Mouse (Mus musculus): ENCODE measurements around the gene Rab25. TPM values are rescaled to one million over a fixed set of nuclear protein-coding genes. Genes with fewer than 3 reads are reported as not detected.
"Not testable (repeated sequence)": the region's sequence is repeated elsewhere in the genome, so short reads cannot be mapped to it uniquely, and the experiment has no call there.

Rab25 gene
- polyA plus RNA-seq, 1 experiment from 2014 or later, result 2.1 TPM

GRCm38 (mm10) chr3:88577846-88578245, 29.7 kb upstream of the Rab25 start:
- DNase-seq (ENCODE audit: low spot score); H3K4me3 ChIP-seq; H3K9me3 ChIP-seq; H3K27me3 ChIP-seq (ENCODE audit: insufficient read depth, poor library complexity, severe bottlenecking); H3K27ac ChIP-seq: not testable (repeated sequence)
- WGBS, result 90% methylated on average over 5 of the region's 5 CpGs
- Histone ChIP-seq H3K36me3 (peaks cover 21% of the 10 kb centered on the region), H3K4me1 (replicated peaks) (peaks cover 18% of the 10 kb centered on the region)

- Histone ChIP-seq H3K27me3 (ENCODE audit: insufficient read depth, poor library complexity, severe bottlenecking) (no peaks in the 10 kb centered on the region), H3K9me3 (no peaks in the 10 kb centered on the region), H3K27ac (no peak within 1 kb of the TSS), H3K4me3 (no peak within 1 kb of the TSS), H3K4me1 (replicated peaks) (peaks cover 12% of the 10 kb centered on the region), H3K36me3 (peaks cover 5% of the 10 kb centered on the region; the same call in 1 of the 2 replicates)
- 88% methylated on average over 3 of the region's 3 CpGs for WGBS
- DNase-seq (ENCODE audit: low spot score), result no peak
These were observed 27.4 kb upstream of the Rab25 start, which contains the start of gene Ssr2 for GRCm38 (mm10) chr3:88575540-88575939. TSS of gene Ssr2 (plus strand) at chr3:88575876.

- no peak overlapping the region for H3K27ac ChIP-seq
- H3K4me3 ChIP-seq, result no peak overlapping the region
- 88% methylated on average over 2 of the region's 2 CpGs for WGBS
- no peak for DNase-seq (ENCODE audit: low spot score)
- H3K27me3 ChIP-seq (ENCODE audit: insufficient read depth, poor library complexity, severe bottlenecking), result no peaks in the 10 kb centered on the region
- no peaks in the 10 kb centered on the region for H3K9me3 ChIP-seq
- H3K4me1 ChIP-seq (replicated peaks), result no peaks in the 10 kb centered on the region
- peaks cover 22% of the 10 kb centered on the region for H3K36me3 ChIP-seq
These were observed 25.7 kb upstream of the Rab25 start for GRCm38 (mm10) chr3:88573810-88574209.

GRCm38 (mm10) chr3:88572835-88573234, 24.7 kb upstream of the Rab25 start:
- no peak overlapping the region for H3K27ac ChIP-seq
- 84% methylated on average over 2 of the region's 2 CpGs for WGBS

GRCm38 (mm10) chr3:88571856-88572255, 23.8 kb upstream of the Rab25 start:
- no peak overlapping the region for H3K27ac ChIP-seq
- H3K27me3 ChIP-seq (ENCODE audit: insufficient read depth, poor library complexity, severe bottlenecking), result no peaks in the 10 kb centered on the region
- H3K36me3 ChIP-seq, result peaks cover 41% of the 10 kb centered on the region
- H3K9me3 ChIP-seq, result no peaks in the 10 kb centered on the region
- no peak for DNase-seq (ENCODE audit: low spot score)
- 72% methylated on average over 1 of the region's 1 CpGs for WGBS
- no peak overlapping the region for H3K4me3 ChIP-seq
- no peaks in the 10 kb centered on the region for H3K4me1 ChIP-seq (replicated peaks)

More at GRCm38 (mm10) chr3:88572835-88573234, 24.7 kb upstream of the Rab25 start:
- no peak overlapping the region for H3K4me3 ChIP-seq
- H3K9me3 ChIP-seq, result no peaks in the 10 kb centered on the region
- no peaks in the 10 kb centered on the region for H3K4me1 ChIP-seq (replicated peaks)
- no peaks in the 10 kb centered on the region for H3K27me3 ChIP-seq (ENCODE audit: insufficient read depth, poor library complexity, severe bottlenecking)
- no peak for DNase-seq (ENCODE audit: low spot score)
- peaks cover 32% of the 10 kb centered on the region for H3K36me3 ChIP-seq

- no peak for DNase-seq (ENCODE audit: low spot score)
- Histone ChIP-seq H3K4me3 (no peak overlapping the region), H3K27ac (no peak overlapping the region), H3K4me1 (replicated peaks) (no peaks in the 10 kb centered on the region), H3K9me3 (no peaks in the 10 kb centered on the region), H3K36me3 (peaks cover 57% of the 10 kb centered on the region), H3K27me3 (ENCODE audit: insufficient read depth, poor library complexity, severe bottlenecking) (no peaks in the 10 kb centered on the region)
- WGBS, result 97% methylated on average over 10 of the region's 10 CpGs
These were observed 22.2 kb upstream of the Rab25 start for GRCm38 (mm10) chr3:88570341-88570740.

GRCm38 (mm10) chr3:88569694-88570093, 21.6 kb upstream of the Rab25 start:
- Histone ChIP-seq H3K4me1 (replicated peaks) (no peaks in the 10 kb centered on the region), H3K27me3 (ENCODE audit: insufficient read depth, poor library complexity, severe bottlenecking) (no peaks in the 10 kb centered on the region), H3K27ac (no peak overlapping the region), H3K36me3 (peaks cover 63% of the 10 kb centered on the region), H3K4me3 (no peak overlapping the region), H3K9me3 (no peaks in the 10 kb centered on the region)
- no peak for DNase-seq (ENCODE audit: low spot score)
- 93% methylated on average over 5 of the region's 5 CpGs for WGBS

GRCm38 (mm10) chr3:88569093-88569492, 21.0 kb upstream of the Rab25 start:
- peaks cover 69% of the 10 kb centered on the region for H3K36me3 ChIP-seq
- 97% methylated on average over 2 of the region's 2 CpGs for WGBS
- DNase-seq (ENCODE audit: low spot score), result no peak
- H3K27ac ChIP-seq, result no peak overlapping the region
- H3K27me3 ChIP-seq (ENCODE audit: insufficient read depth, poor library complexity, severe bottlenecking), result no peaks in the 10 kb centered on the region
- no peaks in the 10 kb centered on the region for H3K9me3 ChIP-seq
- H3K4me3 ChIP-seq, result no peak overlapping the region
- no peaks in the 10 kb centered on the region for H3K4me1 ChIP-seq (replicated peaks)

- no peak for DNase-seq (ENCODE audit: low spot score)
- Histone ChIP-seq H3K27me3 (ENCODE audit: insufficient read depth, poor library complexity, severe bottlenecking) (no peaks in the 10 kb centered on the region), H3K36me3 (peaks cover 74% of the 10 kb centered on the region), H3K4me1 (replicated peaks) (0 out of 2 replicates have a peak, but pooled peaks cover 4% of the 10 kb centered on the region), H3K27ac (no peak overlapping the region), H3K9me3 (no peaks in the 10 kb centered on the region), H3K4me3 (no peak overlapping the region)
- 98% methylated on average over 2 of the region's 2 CpGs for WGBS
These were observed 20.5 kb upstream of the Rab25 start for GRCm38 (mm10) chr3:88568615-88569014.

- H3K9me3 ChIP-seq, result no peaks in the 10 kb centered on the region
- H3K36me3 ChIP-seq, result peaks cover 81% of the 10 kb centered on the region
- WGBS, result 95% methylated on average over 6 of the region's 6 CpGs
- H3K4me1 ChIP-seq (replicated peaks), result 0 out of 2 replicates have a peak, but pooled peaks cover 4% of the 10 kb centered on the region
- H3K27ac ChIP-seq, result no peak overlapping the region
- DNase-seq (ENCODE audit: low spot score), result no peak
- H3K27me3 ChIP-seq (ENCODE audit: insufficient read depth, poor library complexity, severe bottlenecking), result no peaks in the 10 kb centered on the region
- no peak overlapping the region for H3K4me3 ChIP-seq
These were observed 19.8 kb upstream of the Rab25 start for GRCm38 (mm10) chr3:88567892-88568291.

- 85% methylated on average over 4 of the region's 4 CpGs for WGBS
- H3K27me3 ChIP-seq (ENCODE audit: insufficient read depth, poor library complexity, severe bottlenecking), result no peaks in the 10 kb centered on the region
- no peak overlapping the region for H3K4me3 ChIP-seq
- no peak for DNase-seq (ENCODE audit: low spot score)
- H3K27ac ChIP-seq, result no peak overlapping the region
- peaks cover 9% of the 10 kb centered on the region; the same call in 1 of the 2 replicates for H3K4me1 ChIP-seq (replicated peaks)
- H3K36me3 ChIP-seq, result peaks cover 94% of the 10 kb centered on the region
- no peaks in the 10 kb centered on the region for H3K9me3 ChIP-seq
These were observed 18.5 kb upstream of the Rab25 start for GRCm38 (mm10) chr3:88566536-88567061.

GRCm38 (mm10) chr3:88566116-88566515, 18.0 kb upstream of the Rab25 start:
- Histone ChIP-seq H3K4me1 (replicated peaks) (peaks cover 9% of the 10 kb centered on the region; the same call in 1 of the 2 replicates), H3K9me3 (no peaks in the 10 kb centered on the region), H3K27me3 (ENCODE audit: insufficient read depth, poor library complexity, severe bottlenecking) (no peaks in the 10 kb centered on the region), H3K27ac (no peak overlapping the region), H3K4me3 (no peak overlapping the region), H3K36me3 (peaks cover 99% of the 10 kb centered on the region)
- 92% methylated on average over 3 of the region's 3 CpGs for WGBS
- no peak for DNase-seq (ENCODE audit: low spot score)

- Histone ChIP-seq H3K27ac (no peak overlapping the region), H3K4me3 (no peak overlapping the region), H3K9me3 (no peaks in the 10 kb centered on the region), H3K4me1 (replicated peaks) (peaks cover 9% of the 10 kb centered on the region; the same call in 1 of the 2 replicates), H3K27me3 (ENCODE audit: insufficient read depth, poor library complexity, severe bottlenecking) (no peaks in the 10 kb centered on the region), H3K36me3 (peaks cover 100% of the 10 kb centered on the region)
- 89% methylated on average over 7 of the region's 7 CpGs for WGBS
- DNase-seq (ENCODE audit: low spot score), result no peak
These were observed 15.9 kb upstream of the Rab25 start for GRCm38 (mm10) chr3:88563966-88564365.

Measured in hindbrain, embryonic 10.5 days (tissue).